8 mouse cellular contexts compared by ENCODE assay signal in genomic region chr17:70817862-70818451, GRCm38 (mm10). TPM values are rescaled to one million over a fixed set of nuclear protein-coding genes. Genes with fewer than 3 reads are reported as not detected.
A peak's percentile ranks its signal among the peaks of the same experiment; 100 is the strongest.
DNase-seq lines count a peak whose midpoint lies in the region; ATAC-seq and TF ChIP-seq lines count a peak whose summit lies in the region.

No protein-coding gene starts in this region.

- no peaks in the 10 kb centered on the region; the same call in 1 of the 2 replicates for H3K4me1 ChIP-seq in lung, embryonic 16.5 days (replicated peaks; ENCODE audit: control insufficient read depth, insufficient read depth, low read length)
- no peaks in the 10 kb centered on the region for H3K4me1 ChIP-seq in hindbrain, embryonic 11.5 days (replicated peaks; ENCODE audit: control insufficient read depth, insufficient read depth, low read length)
- H3K4me1 ChIP-seq in liver, embryonic 14.5 days (replicated peaks; ENCODE audit: control insufficient read depth in 2 of 2, insufficient read depth in 2 of 2, low read length in 1 of 2): no peaks in the 10 kb centered on the region
- no peaks in the 10 kb centered on the region for H3K4me1 ChIP-seq in stomach, embryonic 16.5 days (ENCODE audit: control insufficient read depth, insufficient read depth, low read length)

- no peak overlapping the region for H3K27ac ChIP-seq in lung, embryonic 16.5 days (ENCODE audit: low read length)
- no peak overlapping the region for H3K27ac ChIP-seq in hindbrain, embryonic 11.5 days (ENCODE audit: low read depth, low read length)
- H3K27ac ChIP-seq in liver, embryonic 14.5 days: no peak overlapping the region
- H3K27ac ChIP-seq in stomach, embryonic 16.5 days (ENCODE audit: low read length): no peak overlapping the region

- no peaks in the 10 kb centered on the region for H3K36me3 ChIP-seq in lung, embryonic 16.5 days (ENCODE audit: control insufficient read depth, insufficient read depth, low read length)
- H3K36me3 ChIP-seq in hindbrain, embryonic 11.5 days (ENCODE audit: control insufficient read depth, insufficient read depth, low read length): no peaks in the 10 kb centered on the region
- no peaks in the 10 kb centered on the region for H3K36me3 ChIP-seq in liver, embryonic 14.5 days (replicated peaks; ENCODE audit: control insufficient read depth, insufficient read depth, low read depth)
- no peaks in the 10 kb centered on the region for H3K36me3 ChIP-seq in stomach, embryonic 16.5 days (ENCODE audit: control insufficient read depth, insufficient read depth, low read length)

- DNase-seq in lung, postnatal 25 days (ENCODE audit: low spot score): no peak
- peak; percentile 68 for DNase-seq in embryo, embryonic 9.5 days (ENCODE audit: extremely low spot score)
- peak; percentile 73 for DNase-seq in hindbrain, embryonic 11.5 days (ENCODE audit: low spot score)
- no peak for DNase-seq in liver, embryonic 14.5 days (ENCODE audit: low read depth in 3 of 3, low spot score in 3 of 3)
- DNase-seq in c-Kit-positive CD71-positive TER-119-positive erythroid progenitor cells, embryonic 14.5 days (ENCODE audit: low spot score): no peak
- no peak for DNase-seq in cerebellum, adult 9-11 months

- H3K4me3 ChIP-seq in lung, embryonic 16.5 days (ENCODE audit: low read length): peak overlapping the region; percentile 54
- peak overlapping the region; percentile 49 for H3K4me3 ChIP-seq in hindbrain, embryonic 11.5 days (ENCODE audit: low read depth, low read length)
- H3K4me3 ChIP-seq in liver, embryonic 14.5 days (ENCODE audit: insufficient read depth in 1 of 2, low read depth in 2 of 2, low read length in 2 of 2): peak overlapping the region in 1 of 2 experiments; percentile 30; a peak in 2 of 4 replicates
- peak overlapping the region; percentile 52 for H3K4me3 ChIP-seq in stomach, embryonic 16.5 days (replicated peaks; ENCODE audit: low read length)

- peak overlapping the region; percentile 60 for H3K9ac ChIP-seq in lung, embryonic 16.5 days (ENCODE audit: low read length)
- peak overlapping the region; percentile 49; the same call in 1 of the 2 replicates for H3K9ac ChIP-seq in hindbrain, embryonic 11.5 days (ENCODE audit: low read depth, low read length)
- H3K9ac ChIP-seq in liver, embryonic 14.5 days (replicated peaks): no peak overlapping the region
- H3K9ac ChIP-seq in stomach, embryonic 16.5 days (ENCODE audit: low read length): peak overlapping the region; percentile 66

- TF ChIP-seq EP300 in liver, embryonic 14.5 days (IDR thresholded peaks at IDR 0.05; ENCODE audit: low read depth): no peak

- WGBS in lung, embryonic 16.5 days: 4% methylated on average over 51 of the region's 51 CpGs
- WGBS in hindbrain, embryonic 11.5 days: 2% methylated on average over 46 of the region's 51 CpGs
- WGBS in liver, embryonic 14.5 days (ENCODE audit: insufficient replicate concordance): 3% methylated on average over 51 of the region's 51 CpGs
- 6% methylated on average over 47 of the region's 51 CpGs for WGBS in stomach, embryonic 16.5 days

- no peak for TF ChIP-seq CTCF in liver, embryonic 14.5 days (IDR thresholded peaks at IDR 0.05; ENCODE audit: low read depth)

- H3K9me3 ChIP-seq in lung, embryonic 16.5 days (ENCODE audit: control insufficient read depth, low read length): no peaks in the 10 kb centered on the region
- H3K9me3 ChIP-seq in hindbrain, embryonic 11.5 days (ENCODE audit: control insufficient read depth, low read length): no peaks in the 10 kb centered on the region
- H3K9me3 ChIP-seq in liver, embryonic 14.5 days (ENCODE audit: control insufficient read depth, low read length): no peaks in the 10 kb centered on the region
- H3K9me3 ChIP-seq in stomach, embryonic 16.5 days (replicated peaks; ENCODE audit: control insufficient read depth, low read length): no peaks in the 10 kb centered on the region

- peak overlapping the region; percentile 86 for H3K4me2 ChIP-seq in lung, embryonic 16.5 days (ENCODE audit: low read depth, low read length)
- peak overlapping the region; percentile 92 for H3K4me2 ChIP-seq in hindbrain, embryonic 11.5 days (replicated peaks; ENCODE audit: low read depth, low read length)
- peak overlapping the region; percentile 56 for H3K4me2 ChIP-seq in liver, embryonic 14.5 days (ENCODE audit: low read depth)
- H3K4me2 ChIP-seq in stomach, embryonic 16.5 days (ENCODE audit: low read depth, low read length): peak overlapping the region; percentile 76

- H3K27me3 ChIP-seq in lung, embryonic 16.5 days (ENCODE audit: control insufficient read depth, insufficient read depth, low read depth, low read length): peaks cover 26% of the 10 kb centered on the region
- H3K27me3 ChIP-seq in hindbrain, embryonic 11.5 days (ENCODE audit: control insufficient read depth, insufficient read depth, low read length): peaks cover 18% of the 10 kb centered on the region
- H3K27me3 ChIP-seq in liver, embryonic 14.5 days (ENCODE audit: control insufficient read depth, insufficient read depth, low read length): peaks cover 25% of the 10 kb centered on the region
- peaks cover 14% of the 10 kb centered on the region; the same call in 1 of the 2 replicates for H3K27me3 ChIP-seq in stomach, embryonic 16.5 days (ENCODE audit: control insufficient read depth, insufficient read depth, low read length)

- ATAC-seq in lung, embryonic 16.5 days (ENCODE audit: low read depth): peak; percentile 57
- ATAC-seq in hindbrain, embryonic 11.5 days (ENCODE audit: low FRiP score): peak; percentile 82
- no peak for ATAC-seq in liver, embryonic 14.5 days (ENCODE audit: insufficient read depth)
- peak; percentile 17; the same call in 1 of the 2 replicates for ATAC-seq in stomach, embryonic 16.5 days (ENCODE audit: insufficient read depth, low FRiP score)

RNA-seq across cellular contexts. Expression of gene Tgif1, which starts 35.4 kb away (rescaled TPM):
- 63.1 and 69.4 TPM in 2 replicates for polyA plus RNA-seq in lung, embryonic 16.5 days (2015; fragmentation: Nextera tagmentation; extraction: Ambion mirVana)
- 61.6 and 66.0 TPM in 2 replicates for polyA plus RNA-seq in hindbrain, embryonic 11.5 days (2014; fragmentation: Nextera tagmentation; extraction: Ambion mirVana)
- 6.3 and 7.0 TPM in 2 replicates for polyA plus RNA-seq in liver, embryonic 14.5 days (2012; rRNA removed)
- 5.0 TPM in 2 replicates for polyA plus RNA-seq in liver, embryonic 14.5 days (2014; fragmentation: Nextera tagmentation; extraction: Ambion mirVana)
- 56.5 and 60.1 TPM in 2 replicates for polyA plus RNA-seq in stomach, embryonic 16.5 days (2015; fragmentation: Nextera tagmentation; extraction: Ambion mirVana)

Comparison
In these comparisons a context has a peak if more than half of its experiments do, and no peak if none do; other contexts are left out.
1. DNase-seq: peak in embryo, embryonic 9.5 days (single experiment) and hindbrain, embryonic 11.5 days (single experiment); none in lung, postnatal 25 days (single experiment), liver, embryonic 14.5 days (0 of 3), c-Kit-positive CD71-positive TER-119-positive erythroid progenitor cells, embryonic 14.5 days (single experiment) and cerebellum, adult 9-11 months (single experiment).
2. Peak in every context shown above with its lines, with median percentiles within 50 percentile points of each other: H3K4me2 ChIP-seq.